Mouse (Mus musculus): ENCODE data around the gene Cdc42se1.
A peak's percentile ranks its signal among the peaks of the same experiment; 100 is the strongest.
"Not testable (repeated sequence)": the region's sequence is repeated elsewhere in the genome, so short reads cannot be mapped to it uniquely, and the experiment has no call there.

The Cdc42se1 gene

GRCm38 (mm10) chr3:95228148-95228893 is at the start of gene Cdc42se1:
TSS of gene Cdc42se1 (plus strand) at chr3:95228732.
- peak; percentile 92 for DNase-seq

- no peak for DNase-seq
These were observed 49.6 kb upstream of the Cdc42se1 start for GRCm38 (mm10) chr3:95178948-95179347.

- DNase-seq = no peak
These were observed 48.6 kb upstream of the Cdc42se1 start for GRCm38 (mm10) chr3:95179890-95180289.

- DNase-seq = no peak
These were observed 46.7 kb upstream of the Cdc42se1 start for GRCm38 (mm10) chr3:95181841-95182240.

DNA sequence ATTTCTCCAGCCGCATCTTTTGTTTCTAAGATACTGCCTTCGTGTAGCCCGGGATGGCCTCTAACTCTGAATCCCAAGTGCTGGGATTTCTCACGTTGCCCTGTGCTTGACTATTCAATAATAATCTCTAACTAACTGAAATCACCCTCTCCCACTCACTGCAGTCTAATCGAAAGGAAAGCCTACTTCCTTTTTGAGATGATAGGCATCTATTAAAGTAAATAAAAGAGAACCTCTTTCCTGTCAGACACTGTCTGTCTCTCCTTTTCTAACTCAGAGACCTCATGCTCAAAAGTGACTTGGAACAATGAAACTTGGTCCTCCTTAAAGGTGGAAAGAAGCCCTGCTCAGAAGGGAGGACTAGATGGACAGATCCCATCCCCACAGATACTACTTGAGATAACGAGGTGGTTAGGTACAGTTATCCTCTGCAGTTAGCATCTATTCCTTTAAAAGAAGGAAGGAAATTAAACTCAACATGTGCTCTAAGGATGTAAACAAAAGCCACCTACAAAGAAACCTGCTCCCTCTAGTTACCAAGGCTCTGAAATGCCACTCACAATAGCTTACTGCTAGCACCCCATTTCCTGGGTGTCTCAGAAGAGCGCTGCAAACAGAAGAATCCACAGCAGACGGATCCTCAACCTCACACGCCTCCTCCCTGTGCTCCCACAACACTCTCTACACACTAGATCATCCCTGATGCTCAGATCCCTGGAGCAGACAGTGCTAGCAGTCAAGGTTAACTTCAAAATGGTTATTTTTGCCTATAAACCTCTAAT is 43.5 kb upstream of the Cdc42se1 start:
- DNase-seq = no peak

DNA sequence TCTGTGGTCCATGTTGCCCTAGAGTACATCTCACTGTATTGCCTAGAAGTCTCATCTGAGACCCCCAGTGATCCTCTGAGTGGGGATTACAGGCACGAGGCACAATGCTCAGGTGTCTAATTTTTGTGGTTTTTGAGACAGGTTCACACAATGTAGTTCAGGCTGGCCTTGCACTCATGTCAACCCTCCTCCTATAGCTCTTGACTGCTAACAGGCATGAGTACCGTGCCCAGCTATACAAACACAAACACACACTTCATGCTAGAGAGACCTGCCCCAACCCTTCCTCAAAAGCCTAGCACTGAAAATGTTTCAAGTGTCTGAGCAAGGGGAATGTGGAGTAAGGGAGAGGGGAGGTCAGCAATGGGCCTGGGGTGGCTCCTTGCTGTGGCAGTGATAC is 42.4 kb upstream of the Cdc42se1 start:
- DNase-seq = no peak

DNA sequence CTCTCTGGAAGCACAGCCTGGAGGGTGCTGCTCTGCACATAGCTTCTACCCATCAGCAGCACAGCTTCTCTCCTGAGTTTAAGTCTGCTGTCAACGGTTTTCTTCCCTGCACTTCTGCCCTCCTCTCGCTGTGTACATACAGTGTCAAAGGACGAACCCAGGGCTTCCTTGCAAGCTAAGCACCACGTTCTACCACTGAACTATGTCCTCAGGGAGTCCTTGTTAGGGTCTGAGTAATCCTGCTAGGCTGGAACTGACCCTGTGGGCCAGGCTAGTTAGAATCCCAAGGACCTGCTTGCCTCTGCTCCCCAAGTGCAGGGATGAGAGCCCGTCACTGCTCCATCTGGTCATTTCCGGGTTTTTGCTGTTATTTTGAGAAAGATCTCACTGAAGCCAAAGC is 41.6 kb upstream of the Cdc42se1 start:
- no peak for DNase-seq

- no peak for DNase-seq
These were observed 33.8 kb upstream of the Cdc42se1 start for GRCm38 (mm10) chr3:95194721-95195135.

DNA sequence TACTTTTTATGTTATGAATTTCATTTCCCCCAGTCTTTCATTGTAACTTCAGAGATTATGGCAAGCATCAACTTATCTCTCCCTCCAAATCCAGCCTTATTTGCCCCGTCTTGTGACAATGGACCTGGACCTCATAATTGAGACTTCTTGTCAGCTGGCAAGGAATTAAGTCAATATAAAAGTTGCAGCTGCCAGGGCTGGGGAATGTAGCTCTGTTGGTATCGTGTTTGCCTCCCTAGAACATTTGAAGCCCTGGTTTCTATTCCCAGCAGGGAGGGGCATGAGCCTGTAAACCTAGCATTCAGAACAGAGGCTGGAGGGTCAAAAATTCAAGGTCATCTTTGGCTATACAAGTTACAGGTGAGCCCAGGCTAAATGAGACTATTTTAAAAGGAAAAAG is 32.8 kb upstream of the Cdc42se1 start:
- DNase-seq = no peak

DNA sequence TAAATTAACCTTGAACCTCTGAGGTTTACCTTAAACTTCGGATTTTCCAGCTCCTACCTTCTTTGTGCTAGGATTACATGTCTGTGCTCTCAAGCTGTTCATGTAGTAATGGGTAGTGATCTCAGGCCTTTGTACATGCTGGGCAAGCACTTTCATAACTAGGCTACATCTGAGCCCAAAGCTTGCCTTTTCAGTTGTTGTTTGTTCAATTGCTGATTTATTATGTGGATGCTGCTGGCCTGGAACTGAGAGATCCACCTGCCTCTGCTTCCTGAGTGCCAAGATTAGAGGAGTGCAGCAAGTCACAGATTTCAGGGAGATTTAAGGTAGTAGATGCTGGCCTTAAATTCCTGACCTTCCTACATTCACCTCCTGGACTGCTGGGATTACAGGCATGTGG is 29.4 kb upstream of the Cdc42se1 start:
- DNase-seq = no peak

DNA sequence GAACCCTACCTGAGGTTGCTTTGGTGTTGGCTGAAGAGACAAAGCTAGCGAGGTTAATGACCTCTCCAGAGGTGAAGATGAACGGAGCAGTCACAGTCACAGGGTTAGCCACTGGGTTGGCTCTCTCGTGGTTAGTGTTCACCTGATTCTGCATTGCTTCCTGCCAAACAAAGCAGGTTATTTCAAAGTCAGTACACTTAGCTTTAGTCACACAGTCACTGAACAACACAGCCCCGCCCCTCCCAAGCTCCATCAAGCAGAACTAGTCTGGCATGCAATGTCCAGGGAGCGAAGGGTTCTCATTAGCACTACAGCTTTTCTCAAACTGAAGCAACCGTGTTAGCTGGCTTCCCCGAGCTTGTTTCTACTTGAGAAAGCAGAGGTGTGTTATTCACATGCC is 28.4 kb upstream of the Cdc42se1 start:
- DNase-seq = no peak

- no peak for DNase-seq
These were observed 28.0 kb upstream of the Cdc42se1 start for GRCm38 (mm10) chr3:95200562-95200961.

- DNase-seq = no peak
These were observed 24.7 kb upstream of the Cdc42se1 start for GRCm38 (mm10) chr3:95203880-95204279.

GRCm38 (mm10) chr3:95208286-95208685 is 20.2 kb upstream of the Cdc42se1 start:
- no peak for DNase-seq

- DNase-seq = no peak
These were observed 17.9 kb upstream of the Cdc42se1 start for GRCm38 (mm10) chr3:95210585-95210984.

- DNase-seq = not testable (repeated sequence)
These were observed 15.5 kb upstream of the Cdc42se1 start for GRCm38 (mm10) chr3:95212889-95213608.

GRCm38 (mm10) chr3:95213609-95213975 is 14.9 kb upstream of the Cdc42se1 start:
- no peak for DNase-seq

GRCm38 (mm10) chr3:95216655-95217254 is 11.8 kb upstream of the Cdc42se1 start:
- no peak for DNase-seq

GRCm38 (mm10) chr3:95217255-95218134 is 11.0 kb upstream of the Cdc42se1 start, which contains the start of gene Gabpb2:
TSS of gene Gabpb2 (minus strand) at chr3:95217916.
- peak; percentile 98 for DNase-seq

GRCm38 (mm10) chr3:95218466-95219137 is 9.9 kb upstream of the Cdc42se1 start:
- no peak for DNase-seq

DNA sequence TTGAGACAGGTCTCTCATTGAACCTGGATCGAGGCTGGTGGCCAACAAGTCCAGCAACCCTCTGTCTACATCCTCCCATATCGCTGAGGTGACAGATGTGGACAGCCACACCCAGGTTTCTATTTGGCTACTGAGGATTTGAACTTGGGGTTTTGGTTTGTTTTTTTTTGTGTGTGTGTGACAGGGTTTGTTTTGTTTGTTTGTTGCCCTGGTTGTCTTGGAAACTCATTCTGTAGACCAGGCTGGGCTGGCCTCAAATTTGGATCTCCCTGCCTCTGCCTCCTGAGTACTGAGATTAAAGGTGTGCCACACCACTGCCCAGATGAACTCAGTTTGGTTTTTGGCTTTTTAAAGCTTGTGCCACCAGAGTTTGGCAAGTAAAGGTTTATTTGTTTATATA is 5.5 kb upstream of the Cdc42se1 start:
- no peak for DNase-seq

DNA sequence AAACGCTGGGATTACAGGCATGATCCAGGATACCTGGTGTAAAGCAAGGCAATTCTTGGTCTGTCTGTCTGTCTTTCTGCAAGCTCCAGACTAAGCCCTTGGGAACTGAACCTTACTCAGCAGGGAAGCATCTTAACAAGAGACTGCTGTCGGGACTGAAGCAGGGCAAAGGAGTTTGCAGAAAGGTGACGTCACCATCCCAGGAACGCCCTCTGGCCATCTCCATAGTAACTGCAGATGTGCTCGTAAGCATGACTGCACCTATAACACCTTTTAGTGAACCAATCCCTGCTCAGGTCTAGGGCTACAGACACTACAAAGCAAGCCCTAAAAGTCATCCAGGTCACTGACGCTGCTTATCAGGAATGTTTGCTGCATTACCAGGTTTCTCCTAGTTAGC is 4.2 kb upstream of the Cdc42se1 start:
- DNase-seq = no peak

All from lung, postnatal 10 days (tissue).